Mouse (Mus musculus) megakaryocyte-erythroid progenitor cell, adult 5-6 weeks (primary cell): Measurements from ENCODE around the gene Bcl10. TPM values are rescaled to one million over a fixed set of nuclear protein-coding genes. Genes with fewer than 3 reads are reported as not detected.
A peak's percentile ranks its signal among the peaks of the same experiment; 100 is the strongest.
"Not testable (repeated sequence)": the region's sequence is repeated elsewhere in the genome, so short reads cannot be mapped to it uniquely, and the experiment has no call there.

Experiments
- ATAC-seq: replicated peaks from 2 replicates; pipeline ENCODE4 v1.8.0; 2016; ENCODE audit warnings: mild to moderate bottlenecking, inconsistent platforms; ENCODE audit not compliant: severe bottlenecking, poor library complexity, low FRiP score, low TSS enrichment
- total RNA-seq, 2 experiments: library from RNA; stranded (forward) in 1 of 2; stranded (reverse) in 1 of 2; fragments of 200-1000, 215-1000 nt in 1 of 2; fragments of >200 nt in 1 of 2; fragmentation: Nextera tagmentation in 1 of 2; gene quantifications; 2 replicates each; pipeline ENCODE4 v1.2.3; 2014 to 2017

Gene Bcl10
- total RNA-seq, 2 experiments from 2014 or later = 9.4 to 20.4 TPM

DNA sequence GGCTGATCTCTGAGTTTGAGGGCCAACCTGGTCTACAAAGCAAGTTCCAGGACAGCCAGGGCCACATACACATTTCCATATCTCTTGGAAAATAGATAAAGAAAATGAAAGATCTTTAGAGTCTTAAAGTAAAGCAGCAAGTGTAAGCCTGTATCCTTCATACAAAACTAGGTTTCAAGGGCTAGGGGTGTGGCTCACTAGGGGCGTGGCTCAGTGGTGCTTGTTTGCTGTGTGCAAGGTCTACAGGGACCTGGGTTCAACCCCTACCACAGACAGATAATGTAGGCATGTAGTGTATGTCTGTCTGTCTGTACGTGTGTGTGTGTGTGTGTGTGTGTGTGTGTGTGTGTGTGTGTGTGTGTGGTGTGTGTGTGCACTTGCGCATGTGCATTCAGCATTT lies 23.3 kb downstream of the Bcl10 start:
- 0 out of 2 replicates have a peak, but pooled peaks have one; percentile 32 for ATAC-seq

DNA sequence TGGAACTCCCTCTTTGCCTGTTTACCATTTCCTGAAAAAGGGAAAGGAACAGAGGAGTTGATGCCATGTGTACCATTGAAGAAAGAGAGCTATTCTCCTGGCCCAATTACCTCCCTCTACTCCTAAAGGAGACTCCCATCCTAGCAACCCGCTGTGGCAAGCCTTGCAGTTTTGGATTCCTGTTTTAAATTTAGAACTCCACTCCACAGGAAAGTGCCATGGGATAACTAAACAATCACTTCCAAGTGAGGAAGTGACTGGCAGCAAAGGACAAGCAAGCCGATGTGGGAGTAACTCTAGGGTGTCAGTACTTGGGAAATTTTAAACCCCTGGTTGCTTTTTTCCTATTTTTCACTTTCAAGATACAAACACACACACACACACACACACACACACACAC lies 24.1 kb downstream of the Bcl10 start:
- no peak for ATAC-seq

DNA sequence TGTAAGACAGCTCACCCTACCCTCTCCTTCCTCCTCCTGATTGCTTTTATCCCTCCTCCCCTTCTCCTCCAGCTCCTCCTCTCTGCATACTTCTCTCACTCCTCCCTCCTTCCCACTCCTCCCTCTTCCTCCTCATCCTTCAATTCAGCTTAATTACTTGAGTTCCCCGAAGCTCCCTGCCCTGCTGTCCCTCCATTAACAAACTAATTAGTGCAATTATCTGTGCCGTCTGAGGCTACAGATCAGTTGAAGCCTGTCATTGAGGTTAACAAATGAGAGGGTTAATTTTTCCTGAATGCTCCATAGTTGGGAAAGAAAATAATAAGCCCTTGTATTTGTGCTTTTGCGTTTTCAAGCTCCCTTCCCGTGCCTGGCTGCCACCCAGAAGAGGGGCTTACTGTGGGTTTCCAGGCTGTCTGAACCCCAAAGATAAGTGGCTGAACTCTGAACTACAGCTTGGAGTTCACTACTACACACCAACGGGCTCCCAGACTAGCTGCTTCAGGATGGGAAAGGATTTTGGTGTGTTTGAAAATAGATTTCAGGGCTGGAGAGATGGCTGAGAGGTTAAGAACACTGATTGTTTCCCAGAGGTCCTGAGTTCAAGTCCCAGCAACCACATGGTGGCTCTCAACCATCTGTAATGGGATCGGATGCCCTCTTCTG lies 25.1 kb downstream of the Bcl10 start:
- no peak for ATAC-seq

DNA sequence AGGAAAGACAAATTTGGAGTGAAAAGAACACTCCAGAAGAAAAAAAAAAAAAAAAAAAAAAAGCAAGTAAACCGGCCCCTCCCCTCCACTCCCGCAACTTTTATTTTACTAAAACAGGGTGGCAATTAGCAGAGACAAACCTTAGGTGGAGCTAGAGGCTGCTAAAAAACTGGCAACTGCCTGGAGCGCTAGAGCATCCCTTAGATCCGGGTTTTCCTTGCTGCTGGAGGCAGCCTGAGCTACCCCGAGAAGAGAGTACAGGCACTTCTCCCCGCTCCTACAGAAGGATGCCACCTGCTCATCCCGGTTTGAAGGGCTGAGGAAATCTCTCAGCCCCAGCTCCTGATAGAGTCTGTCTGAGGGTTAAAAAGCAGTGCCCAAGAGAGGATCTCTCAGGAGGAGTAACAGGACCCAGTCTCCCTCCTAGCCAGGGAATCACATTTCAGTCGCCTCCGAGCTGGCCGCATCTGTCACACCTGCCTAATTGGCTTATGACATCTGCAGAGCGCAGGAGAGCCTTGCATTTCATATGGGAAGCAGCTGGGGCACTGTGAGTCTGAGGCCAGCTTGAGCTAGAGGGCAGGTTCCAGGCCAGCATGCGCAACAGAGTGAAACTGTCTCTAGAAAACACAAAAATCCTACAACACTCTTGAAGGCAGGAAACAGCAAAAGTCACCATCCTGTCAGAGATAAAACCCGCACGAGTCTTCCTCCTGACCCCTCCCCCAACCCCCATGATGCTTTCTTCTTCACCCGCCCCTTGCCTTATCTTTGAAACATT lies 27.6 kb downstream of the Bcl10 start:
- peak; percentile 66 for ATAC-seq

DNA sequence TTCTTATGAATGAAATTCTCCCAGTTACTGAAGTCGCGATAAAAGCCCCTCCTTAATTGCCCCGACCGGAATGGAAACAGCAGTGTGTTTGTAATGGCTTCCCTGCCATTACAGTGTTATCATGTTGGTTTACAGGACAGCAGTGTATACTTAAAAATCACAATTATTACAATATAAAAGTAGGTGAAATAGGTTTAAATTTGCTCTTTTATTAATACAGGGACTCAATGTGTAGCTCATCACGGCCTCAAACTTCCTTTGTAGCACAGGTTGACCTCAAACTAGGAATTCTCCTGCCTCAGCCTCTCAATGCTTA lies 28.2 kb downstream of the Bcl10 start:
- no peak for ATAC-seq

DNA sequence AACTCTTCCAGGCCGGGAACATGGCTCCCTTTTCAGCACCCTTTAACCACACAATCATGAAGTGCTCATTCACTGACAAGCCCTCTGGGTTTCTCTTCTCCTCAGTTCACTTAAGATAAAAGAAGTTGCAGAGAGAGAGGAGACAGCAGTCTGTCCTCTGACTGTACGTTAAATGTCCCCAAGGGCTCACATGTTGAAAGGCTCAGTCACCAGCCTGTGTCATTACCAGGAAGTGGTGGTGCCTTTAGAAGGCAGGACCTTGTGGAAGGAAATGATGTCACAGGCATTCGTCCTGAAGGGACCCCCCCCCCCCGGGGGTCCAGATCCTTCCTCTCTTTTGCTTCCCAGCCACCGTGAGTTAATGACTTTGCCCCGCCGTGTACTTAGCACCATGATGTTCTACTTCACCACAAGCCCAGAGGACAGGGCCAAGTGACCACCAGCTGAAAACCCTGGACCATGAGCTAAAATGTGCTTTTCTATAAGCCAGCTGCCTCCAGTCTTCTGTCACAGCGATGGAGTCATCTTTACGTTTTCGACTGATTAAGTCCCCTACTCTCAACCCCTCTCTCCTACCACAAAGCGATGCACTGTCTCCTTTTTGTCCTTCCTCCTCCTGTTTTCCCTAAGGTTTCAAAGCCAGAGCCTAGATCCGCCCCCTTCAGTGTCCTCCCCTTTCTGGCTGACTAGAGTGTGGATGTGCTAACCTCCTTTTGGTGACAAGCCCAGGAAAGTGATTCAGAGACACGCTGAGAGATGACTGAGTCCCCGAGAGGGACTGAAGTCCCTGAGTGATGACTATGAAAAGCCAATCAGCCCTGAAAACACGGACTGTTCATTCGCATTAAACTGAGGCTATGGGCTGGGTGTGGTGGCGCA lies 28.9 kb downstream of the Bcl10 start:
- ATAC-seq = no peak

DNA sequence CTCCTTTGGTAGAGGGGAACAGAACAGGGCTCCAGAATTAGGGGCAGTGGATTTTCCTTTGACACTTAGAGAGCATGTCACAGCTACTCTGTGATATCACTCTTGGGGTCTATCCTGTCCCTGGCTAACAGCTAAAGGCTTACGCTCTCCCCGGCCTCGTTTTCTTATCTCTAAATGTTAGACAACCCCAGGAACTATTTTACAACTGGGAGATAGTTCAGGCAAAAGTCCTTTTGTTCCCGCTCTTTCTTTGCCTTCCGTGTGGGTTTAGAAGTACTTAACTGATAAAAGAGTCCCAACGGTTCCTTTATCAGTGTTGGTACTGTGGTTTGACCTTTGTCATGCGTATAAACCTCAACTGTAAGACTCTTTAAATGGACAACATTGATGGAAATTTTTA lies 30.3 kb downstream of the Bcl10 start:
- no peak for ATAC-seq

DNA sequence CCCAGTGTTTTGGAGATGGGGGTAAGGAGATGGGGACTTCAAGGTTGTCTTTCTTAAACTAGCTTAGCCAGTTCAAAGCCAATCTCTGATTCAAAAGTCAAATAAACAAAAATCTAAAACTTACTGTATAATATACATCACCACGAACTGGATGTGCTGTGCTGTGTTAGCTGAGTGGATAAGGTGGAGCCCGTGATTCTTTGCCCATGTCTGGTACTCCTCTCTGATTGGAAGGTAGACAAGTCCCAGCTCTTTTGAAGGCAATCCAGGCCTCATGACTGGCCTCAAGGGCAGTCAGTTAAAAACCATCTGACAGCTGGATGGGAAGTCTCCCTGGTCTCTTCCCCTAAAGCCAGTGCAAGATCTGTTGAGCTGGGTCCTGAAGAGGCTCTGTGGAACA lies 30.8 kb downstream of the Bcl10 start:
- no peak for ATAC-seq

DNA sequence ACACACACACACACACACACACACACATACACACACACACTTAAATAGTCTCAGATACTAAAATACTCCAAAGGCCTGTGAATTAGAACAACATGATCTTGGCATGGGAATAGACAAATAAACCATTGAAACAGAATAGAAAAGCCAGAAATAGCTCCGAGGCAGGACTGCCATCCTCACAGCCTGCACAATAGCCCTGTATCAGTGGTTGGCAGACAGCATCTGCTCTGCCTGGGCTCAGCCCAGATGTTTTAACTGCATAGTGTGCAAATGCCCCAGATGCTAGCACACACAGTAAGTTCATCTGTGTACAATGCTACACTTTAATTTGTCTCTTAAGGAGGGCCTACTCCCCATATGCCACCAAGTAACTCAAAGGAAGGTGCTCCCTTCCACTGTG lies 37.2 kb downstream of the Bcl10 start:
- ATAC-seq = peak; percentile 62

DNA sequence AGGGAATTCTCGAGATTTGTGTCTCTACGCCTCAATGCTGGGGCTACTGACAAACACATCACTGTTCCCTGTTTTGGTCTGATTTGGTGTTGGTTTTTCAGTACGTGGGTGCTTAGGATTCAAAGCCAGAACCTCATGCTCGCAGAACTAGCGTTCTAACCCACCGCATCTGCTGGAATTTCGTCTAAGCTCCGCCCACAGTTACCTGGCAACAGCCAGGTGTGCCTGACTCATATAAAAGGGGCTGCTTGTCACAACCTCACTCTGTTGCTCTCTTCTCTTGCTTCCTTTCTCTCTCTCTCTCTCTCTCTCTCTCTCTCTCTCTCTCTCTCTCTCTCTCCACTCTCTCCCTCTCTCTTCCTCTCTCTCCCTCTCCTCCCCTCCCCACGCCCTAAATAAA lies 39.8 kb downstream of the Bcl10 start:
- no peak for ATAC-seq

DNA sequence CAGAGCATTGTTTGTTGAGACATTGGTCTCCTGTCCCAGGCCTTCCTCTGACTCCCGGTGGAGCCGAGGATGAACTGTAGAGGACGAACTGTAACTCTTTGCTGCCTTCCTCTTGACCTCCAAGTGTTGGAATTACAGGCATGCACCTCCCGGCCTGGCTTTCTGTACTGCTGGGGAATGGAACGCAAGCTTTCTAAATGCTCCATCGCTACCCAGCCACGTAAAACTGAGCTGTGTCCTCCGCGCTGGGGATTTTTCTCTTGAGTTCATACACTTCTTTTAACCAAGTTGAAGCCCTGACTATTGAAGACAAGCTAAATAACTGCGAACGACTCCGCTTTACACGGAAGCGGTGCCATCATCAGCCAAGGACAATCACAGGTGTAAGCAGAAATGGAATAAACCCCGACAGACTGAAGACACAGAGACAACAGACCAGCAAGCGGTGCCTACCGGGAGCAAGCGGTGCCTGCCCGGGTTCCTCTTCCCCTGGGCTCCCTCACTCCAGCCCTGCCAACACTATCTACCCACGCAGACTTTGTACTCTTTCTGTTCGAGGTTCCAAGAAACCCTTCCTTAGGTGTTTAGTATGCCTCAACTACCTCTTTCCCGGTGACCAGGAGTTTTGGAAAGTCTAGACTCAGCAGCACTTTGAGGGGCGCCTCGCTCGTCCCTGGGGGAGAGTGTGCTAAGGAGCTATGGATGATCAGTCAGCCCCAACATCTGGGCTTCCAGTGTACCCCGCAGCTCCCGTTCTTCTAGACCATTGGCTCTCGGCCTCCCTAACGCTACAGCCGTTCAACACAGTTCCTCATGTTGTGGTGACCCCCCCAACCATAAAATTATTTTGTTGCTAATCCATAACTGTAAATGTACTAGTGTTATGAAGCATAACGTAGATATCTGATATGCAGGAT lies 40.8 kb downstream of the Bcl10 start:
- ATAC-seq = peak; percentile 46

DNA sequence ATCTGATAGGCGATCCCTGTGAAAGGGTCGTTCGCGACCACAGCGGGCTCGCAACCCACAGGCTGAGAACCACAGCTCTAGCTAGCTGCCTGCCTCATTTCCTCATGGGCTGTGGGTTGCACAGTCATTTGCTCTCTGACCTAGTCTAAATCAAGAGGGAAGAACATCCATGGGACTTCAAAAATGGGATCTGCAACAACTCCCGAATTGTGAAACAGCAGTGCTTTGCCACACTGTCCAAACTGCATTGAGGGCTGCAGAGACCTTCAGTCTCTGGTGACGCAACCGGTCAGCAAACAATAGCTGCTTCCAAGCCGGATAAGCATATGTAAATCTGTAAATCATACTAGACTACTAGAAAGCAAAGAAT lies 41.4 kb downstream of the Bcl10 start:
- peak; percentile 36 for ATAC-seq

DNA sequence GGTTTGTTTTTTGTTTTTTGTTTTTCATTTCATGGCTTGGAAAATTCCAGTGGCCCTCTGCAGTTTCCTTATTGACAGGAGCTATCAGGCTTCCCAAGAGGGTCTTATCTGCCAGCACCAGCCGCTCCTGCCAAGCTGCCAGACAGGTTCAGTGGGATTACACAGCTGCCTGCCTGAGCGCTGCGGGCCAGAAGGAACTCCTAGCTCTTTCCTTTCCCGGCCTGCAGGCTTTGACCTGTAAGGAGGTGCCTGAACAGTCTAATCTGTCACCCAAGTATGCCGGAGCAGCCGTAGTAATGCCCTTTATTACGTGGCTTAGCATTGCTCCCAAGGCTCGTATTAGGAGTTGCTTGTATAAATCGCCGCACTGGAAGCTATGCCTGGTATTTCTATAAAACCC lies 41.9 kb downstream of the Bcl10 start:
- peak; percentile 81 for ATAC-seq

DNA sequence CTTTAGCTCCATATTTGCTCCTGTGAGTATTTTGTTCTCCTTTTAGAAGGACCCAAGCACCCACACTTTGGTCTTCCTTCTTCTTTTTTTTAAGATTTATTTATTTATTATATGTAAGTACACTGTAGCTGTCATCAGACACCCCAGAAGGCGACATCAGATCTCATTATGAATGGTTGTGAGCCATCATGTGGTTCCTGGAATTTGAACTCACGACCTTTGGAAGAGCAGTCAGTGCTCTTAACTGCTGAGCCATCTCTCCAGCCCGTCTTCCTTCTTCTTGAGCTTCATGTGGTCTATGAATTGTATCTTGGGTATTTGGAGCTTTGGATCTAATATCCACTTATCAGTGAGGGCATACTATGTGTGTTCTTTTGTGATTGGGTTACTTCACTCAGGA lies 43.0 kb downstream of the Bcl10 start:
- not testable (repeated sequence) for ATAC-seq

DNA sequence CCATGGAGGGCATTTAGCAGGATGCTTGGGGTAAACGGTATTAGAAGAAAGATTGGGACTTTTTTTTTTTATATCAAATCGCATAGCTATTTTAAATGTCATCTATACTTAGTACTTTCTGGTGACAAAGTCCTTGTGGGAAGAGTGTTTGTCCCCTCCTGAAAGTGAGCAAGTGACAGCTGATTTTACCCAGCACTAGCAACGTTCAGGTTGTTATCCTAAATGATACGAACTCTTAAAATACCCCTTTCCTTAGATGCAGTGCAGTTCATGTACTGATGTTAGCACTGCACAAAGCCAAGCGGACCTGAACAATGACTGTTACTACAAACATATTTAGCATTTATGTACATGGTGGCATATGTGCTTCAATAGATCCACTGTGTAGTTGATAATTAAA lies 44.2 kb downstream of the Bcl10 start:
- ATAC-seq = no peak

DNA sequence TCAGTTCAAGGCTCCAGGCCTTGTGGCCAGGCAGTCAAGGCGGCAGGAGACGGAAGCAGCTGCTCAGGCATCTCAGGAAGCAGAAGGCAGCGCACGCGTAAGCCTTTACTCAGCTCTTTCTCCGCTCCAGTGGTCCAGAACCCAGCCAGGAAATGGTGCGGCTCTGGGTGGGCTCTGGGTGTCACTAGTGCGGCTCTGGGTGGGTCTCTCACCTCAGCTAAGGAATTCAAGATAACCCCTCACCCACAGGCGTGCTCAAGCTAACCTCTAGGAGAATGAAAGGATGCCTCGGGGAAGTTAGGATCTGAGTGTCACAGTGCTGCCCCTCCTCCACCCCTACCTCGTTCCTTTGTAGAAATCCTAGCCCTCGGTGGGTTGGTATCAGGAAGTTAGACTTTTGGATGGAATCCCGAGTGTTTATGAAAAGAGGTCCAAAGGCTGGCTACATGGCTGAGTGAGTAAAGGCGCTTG lies 46.5 kb downstream of the Bcl10 start:
- ATAC-seq = peak; percentile 37

DNA sequence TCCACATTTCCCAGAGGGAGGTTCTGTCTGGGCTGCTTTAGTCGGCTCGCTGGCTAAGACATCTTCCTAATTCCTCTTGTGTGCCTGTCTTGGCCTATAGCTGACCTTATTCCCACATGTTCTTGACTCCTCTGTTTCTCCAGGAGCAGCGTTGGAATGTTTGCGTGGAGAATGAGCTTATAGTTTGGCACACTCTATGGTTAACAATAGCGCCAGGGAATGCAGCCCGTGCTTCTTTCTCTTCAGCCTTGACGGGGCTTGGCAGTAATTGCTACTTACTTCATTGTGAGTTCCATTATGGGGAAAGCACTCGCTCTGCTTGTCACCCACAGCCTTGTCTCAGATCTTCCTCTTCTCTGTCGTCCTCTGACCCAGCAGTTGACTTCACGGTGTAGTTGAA lies 48.9 kb downstream of the Bcl10 start:
- no peak for ATAC-seq

DNA sequence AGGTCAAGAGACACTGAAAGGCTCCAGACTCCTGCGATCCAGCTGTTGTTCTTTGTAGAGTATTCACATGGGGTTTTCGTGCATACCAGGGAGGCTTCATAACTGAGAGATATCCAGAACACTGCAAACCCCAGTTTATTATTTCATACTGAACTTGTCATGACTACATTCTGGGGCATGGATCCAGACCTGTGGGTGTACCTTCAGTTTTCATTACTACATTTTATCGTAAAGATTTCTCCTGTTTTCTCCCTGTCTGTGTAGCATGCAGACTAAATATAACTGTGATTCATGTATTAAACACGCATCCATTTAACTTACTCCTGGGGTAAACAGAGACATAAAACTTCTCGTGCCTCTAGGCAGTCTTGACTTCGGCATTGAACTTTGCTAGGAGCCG lies 52.4 kb downstream of the Bcl10 start:
- no peak for ATAC-seq
